Mouse (Mus musculus) forebrain, embryonic 16.5 days (tissue): ENCODE results near the gene Tmem116. TPM values are rescaled to one million over a fixed set of nuclear protein-coding genes. Genes with fewer than 3 reads are reported as not detected.

Experiments
- ATAC-seq: fragments of 200-750 bp; cut with Nextera tagmentation; 2 replicates; pipeline ENCODE4 v1.8.0; 2017; ENCODE audit warnings: mild to moderate bottlenecking, moderate library complexity
- H3K27ac ChIP-seq: fragments of 300-500 bp; sonication (generic); 2 replicates; pipeline ENCODE4 v1.5.1; 2014; ENCODE audit warnings: low read length, control low read depth
- H3K27me3 ChIP-seq: fragments of 300-500 bp; sonication (generic); replicated peaks from 2 replicates; pipeline ENCODE4 v1.6.1; 2014; ENCODE audit warnings: low read length; ENCODE audit not compliant: control insufficient read depth, insufficient read depth
- H3K36me3 ChIP-seq: fragments of 300-500 bp; sonication (generic); 2 replicates; pipeline ENCODE4 v1.6.1; 2014; ENCODE audit not compliant: control insufficient read depth, insufficient read depth
- H3K4me1 ChIP-seq: fragments of 300-500 bp; sonication (generic); replicated peaks from 2 replicates; pipeline ENCODE4 v1.6.1; 2014; ENCODE audit warnings: low read length; ENCODE audit not compliant: control insufficient read depth, insufficient read depth
- H3K4me2 ChIP-seq: fragments of 300-500 bp; sonication (generic); 2 replicates; pipeline ENCODE4 v1.6.1; 2014; ENCODE audit warnings: mild to moderate bottlenecking, low read length, control low read depth
- H3K4me3 ChIP-seq: fragments of 300-500 bp; sonication (generic); replicated peaks from 2 replicates; pipeline ENCODE4 v1.5.1; 2014; ENCODE audit warnings: mild to moderate bottlenecking, low read length, control low read depth
- H3K9ac ChIP-seq: fragments of 300-500 bp; sonication (generic); replicated peaks from 2 replicates; pipeline ENCODE4 v1.6.1; 2014; ENCODE audit warnings: low read depth, low read length, control low read depth
- H3K9me3 ChIP-seq: fragments of 300-500 bp; sonication (generic); 2 replicates; pipeline ENCODE4 v1.6.1; 2016; ENCODE audit warnings: low read length; ENCODE audit not compliant: control insufficient read depth
- WGBS: fragments of 180-500 bp; shearing (Covaris S2); extraction: QIAGEN DNeasy Blood & Tissue Kit; methylation state at CpG from one replicate; pipeline ENCODE4 v1.1.7; 2014; 5-methylcytosine and 5-hydroxymethylcytosine counted together
- polyA plus RNA-seq: library from polyadenylated mRNA; unstranded; fragments of >200 nt; fragmentation: Nextera tagmentation; extraction: Ambion mirVana; gene quantifications from 2 replicates; pipeline ENCODE4 v1.2.1, GENCODE M21; 2015

The Tmem116 gene
- polyA plus RNA-seq, 1 experiment from 2014 or later, result 1.9 TPM

DNA sequence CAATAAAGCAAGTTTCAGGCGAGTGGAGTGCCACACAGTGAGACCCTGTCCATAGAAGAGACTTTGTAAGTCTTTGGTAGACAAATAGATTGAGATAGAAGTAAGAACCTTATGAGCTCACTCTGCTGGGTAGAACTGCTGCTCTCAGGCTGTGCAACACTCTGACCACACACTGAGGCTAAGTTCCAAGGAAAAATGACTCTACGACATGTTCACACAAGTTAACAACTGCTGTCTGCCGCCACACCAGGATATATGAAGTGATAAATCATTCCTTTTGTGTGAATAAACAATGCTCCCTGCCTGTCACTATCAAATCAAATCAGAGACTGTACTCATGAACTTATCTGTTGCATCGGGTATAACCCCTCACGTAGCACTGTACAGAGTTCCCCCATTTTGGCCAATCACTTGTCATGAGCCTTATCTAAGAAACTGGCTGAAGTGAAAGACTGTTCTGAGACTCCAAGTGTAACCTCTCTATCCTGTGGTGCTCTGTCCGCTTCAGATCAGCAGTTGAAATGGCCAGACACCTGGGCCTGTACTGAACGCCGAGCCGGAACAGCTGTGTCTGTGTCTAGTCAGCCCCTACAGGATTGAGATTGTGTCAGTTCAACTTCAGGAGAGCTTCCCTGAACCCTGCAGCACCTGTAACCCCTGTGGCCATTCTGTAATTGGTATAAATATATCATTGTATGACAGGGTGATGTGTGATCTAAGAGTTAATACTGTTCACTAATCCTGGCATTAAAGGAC, 4.0 kb downstream of the Tmem116 start:
- 87% methylated on average over 9 of the region's 9 CpGs for WGBS
- H3K9ac ChIP-seq, result no peak overlapping the region

GRCm38 (mm10) chr5:121461339-121462170, 9.9 kb downstream of the Tmem116 start:
- H3K4me1 ChIP-seq, result no peaks in the 10 kb centered on the region
- no peak overlapping the region for H3K4me2 ChIP-seq
- H3K27ac ChIP-seq, result no peak overlapping the region
- no peak overlapping the region for H3K4me3 ChIP-seq
- H3K27me3 ChIP-seq, result no peaks in the 10 kb centered on the region
- H3K9ac ChIP-seq, result no peak overlapping the region
- no peaks in the 10 kb centered on the region for H3K9me3 ChIP-seq
- no peak for ATAC-seq
- WGBS, result 61% methylated on average over 4 of the region's 4 CpGs
- no peaks in the 10 kb centered on the region for H3K36me3 ChIP-seq

More for the DNA sequence above, 4.0 kb downstream of the Tmem116 start:
- H3K9me3 ChIP-seq, result no peaks in the 10 kb centered on the region
- peaks cover 17% of the 10 kb centered on the region for H3K4me1 ChIP-seq
- no peak for ATAC-seq
- H3K27ac ChIP-seq, result no peak overlapping the region
- no peak overlapping the region for H3K4me3 ChIP-seq
- H3K27me3 ChIP-seq, result no peaks in the 10 kb centered on the region
- no peaks in the 10 kb centered on the region for H3K36me3 ChIP-seq
- no peak overlapping the region for H3K4me2 ChIP-seq

GRCm38 (mm10) chr5:121462171-121462502, 10.4 kb downstream of the Tmem116 start:
- Histone ChIP-seq H3K4me2 (no peak overlapping the region), H3K36me3 (no peaks in the 10 kb centered on the region), H3K4me1 (no peaks in the 10 kb centered on the region), H3K9ac (no peak overlapping the region), H3K9me3 (no peaks in the 10 kb centered on the region), H3K27me3 (no peaks in the 10 kb centered on the region), H3K4me3 (no peak overlapping the region), H3K27ac (no peak overlapping the region)
- WGBS, result 32% methylated on average over 1 of the region's 1 CpGs
- ATAC-seq, result no peak

GRCm38 (mm10) chr5:121462967-121463366, 11.3 kb downstream of the Tmem116 start:
- Histone ChIP-seq H3K36me3 (no peaks in the 10 kb centered on the region), H3K4me2 (no peak overlapping the region), H3K4me3 (no peak overlapping the region), H3K27ac (no peak overlapping the region), H3K9ac (no peak overlapping the region), H3K27me3 (no peaks in the 10 kb centered on the region), H3K9me3 (no peaks in the 10 kb centered on the region), H3K4me1 (no peaks in the 10 kb centered on the region)
- no peak for ATAC-seq
- WGBS, result 82% methylated on average over 5 of the region's 5 CpGs

GRCm38 (mm10) chr5:121463601-121464250, 12.0 kb downstream of the Tmem116 start:
- no peak overlapping the region for H3K4me2 ChIP-seq
- no peaks in the 10 kb centered on the region for H3K9me3 ChIP-seq
- no peak overlapping the region for H3K9ac ChIP-seq
- 74% methylated on average over 5 of the region's 5 CpGs for WGBS
- no peaks in the 10 kb centered on the region for H3K4me1 ChIP-seq
- no peaks in the 10 kb centered on the region for H3K27me3 ChIP-seq
- no peak overlapping the region for H3K4me3 ChIP-seq
- no peak for ATAC-seq
- no peak overlapping the region for H3K27ac ChIP-seq
- no peaks in the 10 kb centered on the region for H3K36me3 ChIP-seq

DNA sequence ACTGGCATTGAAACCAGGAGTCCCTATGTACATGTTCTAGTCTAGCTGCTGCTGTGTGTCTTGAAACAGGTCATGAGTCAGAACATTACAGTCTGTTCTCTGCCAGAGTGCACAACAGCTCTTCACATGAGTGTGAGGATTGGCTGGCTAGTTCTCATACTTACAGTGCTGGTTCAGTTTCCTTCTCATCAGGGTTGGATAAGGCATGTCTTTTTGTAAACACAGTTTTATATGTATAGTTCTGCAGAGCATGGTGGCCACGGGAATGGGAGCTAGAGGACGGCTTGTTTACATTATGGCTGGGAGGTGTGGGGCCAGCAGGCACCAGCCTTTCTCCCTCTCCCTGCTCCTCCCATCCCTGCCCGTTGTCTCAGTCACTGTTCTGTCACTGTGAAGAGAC, 17.9 kb downstream of the Tmem116 start:
- Histone ChIP-seq H3K9me3 (no peaks in the 10 kb centered on the region), H3K4me2 (no peak overlapping the region), H3K36me3 (no peaks in the 10 kb centered on the region), H3K4me1 (no peaks in the 10 kb centered on the region), H3K27me3 (no peaks in the 10 kb centered on the region), H3K27ac (no peak overlapping the region), H3K9ac (no peak overlapping the region), H3K4me3 (no peak overlapping the region)
- ATAC-seq, result no peak
- WGBS, result 66% methylated on average over 3 of the region's 3 CpGs

GRCm38 (mm10) chr5:121472411-121472810, 20.7 kb downstream of the Tmem116 start:
- Histone ChIP-seq H3K9ac (no peak overlapping the region), H3K4me3 (no peak overlapping the region), H3K9me3 (no peaks in the 10 kb centered on the region), H3K4me2 (no peak overlapping the region), H3K27me3 (no peaks in the 10 kb centered on the region), H3K27ac (no peak overlapping the region), H3K4me1 (no peaks in the 10 kb centered on the region), H3K36me3 (no peaks in the 10 kb centered on the region)
- 89% methylated on average over 2 of the region's 2 CpGs for WGBS
- no peak for ATAC-seq

DNA sequence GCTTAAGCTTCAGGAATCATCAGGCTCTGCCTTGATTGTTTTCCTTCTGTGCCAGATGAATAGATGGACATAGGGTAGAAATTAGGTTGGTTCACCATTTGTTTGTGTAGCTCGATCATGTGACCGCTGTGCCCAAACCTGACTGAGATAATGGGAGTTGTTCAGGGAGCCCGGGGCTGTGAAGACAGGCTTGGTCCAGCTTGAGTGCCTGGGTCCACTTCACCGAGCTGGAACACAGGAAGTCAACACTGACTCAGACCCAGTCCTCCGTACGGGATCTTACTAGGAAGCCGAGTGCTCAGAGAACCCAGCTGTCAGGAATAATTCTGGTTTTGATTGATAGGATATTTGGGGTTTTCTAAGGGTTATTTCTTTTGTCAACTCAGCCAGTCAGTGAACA, 22.9 kb downstream of the Tmem116 start:
- ATAC-seq, result no peak
- Histone ChIP-seq H3K4me2 (no peak overlapping the region), H3K36me3 (no peaks in the 10 kb centered on the region), H3K4me1 (no peaks in the 10 kb centered on the region), H3K27ac (no peak overlapping the region), H3K9ac (no peak overlapping the region), H3K27me3 (no peaks in the 10 kb centered on the region), H3K9me3 (no peaks in the 10 kb centered on the region), H3K4me3 (no peak overlapping the region)
- 67% methylated on average over 7 of the region's 7 CpGs for WGBS

GRCm38 (mm10) chr5:121476040-121476439, 24.3 kb downstream of the Tmem116 start:
- Histone ChIP-seq H3K27me3 (no peaks in the 10 kb centered on the region), H3K4me2 (no peak overlapping the region), H3K9ac (no peak overlapping the region), H3K9me3 (no peaks in the 10 kb centered on the region), H3K27ac (no peak overlapping the region), H3K4me3 (no peak overlapping the region), H3K36me3 (no peaks in the 10 kb centered on the region), H3K4me1 (no peaks in the 10 kb centered on the region)
- WGBS, result 83% methylated on average over 1 of the region's 1 CpGs
- no peak for ATAC-seq
